In genomic region chr14:51915030-51915429, GRCm38 (mm10) we compare ENCODE assay signal across 9 mouse cellular contexts. TPM values are rescaled to one million over a fixed set of nuclear protein-coding genes. Genes with fewer than 3 reads are reported as not detected.
DNase-seq lines count a peak whose midpoint lies in the region; ATAC-seq and TF ChIP-seq lines count a peak whose summit lies in the region.
"Had no signal": no experiment of that assay in that cellular context is flagged by ENCODE, and none has a peak within 500 bp of the region (broad histone marks: within the 10 kb centered on the region; RNA-seq: fewer than 3 reads in every experiment).

No protein-coding gene starts in this region.

- H3K27me3 ChIP-seq in kidney, postnatal 0 days (ENCODE audit: insufficient read depth, low read length), result no peaks in the 10 kb centered on the region
- no peaks in the 10 kb centered on the region for H3K27me3 ChIP-seq in forebrain, embryonic 16.5 days (replicated peaks; ENCODE audit: control insufficient read depth, insufficient read depth, low read length)

- DNase-seq in kidney, postnatal 0 days (ENCODE audit: low spot score), result peak; percentile 57
- no peak for DNase-seq in kidney, postnatal 25 days
- DNase-seq in NIH3T3 (ENCODE audit: low read depth) (peak; percentile 20), MN1 (ENCODE audit: low spot score) (no peak)
- DNase-seq in induced T-regulatory cell, adult 2 months (ENCODE audit: low read depth), result peak; percentile 20
- no peak for DNase-seq in urinary bladder, postnatal 25 days (ENCODE audit: low spot score)

- H3K27ac ChIP-seq in kidney, postnatal 0 days, result peak overlapping the region; percentile 57
- peak overlapping the region; percentile 86 for H3K27ac ChIP-seq in forebrain, embryonic 16.5 days (ENCODE audit: low read length)

- H3K36me3 ChIP-seq in kidney, postnatal 0 days (ENCODE audit: insufficient read depth, low read length), result no peaks in the 10 kb centered on the region
- no peaks in the 10 kb centered on the region for H3K36me3 ChIP-seq in forebrain, embryonic 16.5 days (ENCODE audit: control insufficient read depth, insufficient read depth)

- WGBS in kidney, postnatal 0 days, result 2% methylated on average over 3 of the region's 3 CpGs
- WGBS in forebrain, embryonic 16.5 days, result 7% methylated on average over 3 of the region's 3 CpGs

- H3K9me3 ChIP-seq in kidney, postnatal 0 days (replicated peaks; ENCODE audit: low read length), result no peaks in the 10 kb centered on the region
- no peaks in the 10 kb centered on the region for H3K9me3 ChIP-seq in forebrain, embryonic 16.5 days (ENCODE audit: control insufficient read depth, low read length)

- H3K4me2 ChIP-seq in kidney, postnatal 0 days (ENCODE audit: low read length), result no peak overlapping the region
- H3K4me2 ChIP-seq in forebrain, embryonic 16.5 days (ENCODE audit: low read length), result no peak overlapping the region

- no peak for ATAC-seq in kidney, postnatal 0 days (replicated peaks; ENCODE audit: low FRiP score, low read depth)
- no peak for ATAC-seq in forebrain, embryonic 16.5 days

- 0 out of 2 replicates have a peak, but pooled peaks cover 11% of the 10 kb centered on the region for H3K4me1 ChIP-seq in kidney, postnatal 0 days (replicated peaks; ENCODE audit: insufficient read depth, low read length)
- peaks cover 19% of the 10 kb centered on the region for H3K4me1 ChIP-seq in forebrain, embryonic 16.5 days (replicated peaks; ENCODE audit: control insufficient read depth, insufficient read depth, low read length)

- no peak overlapping the region for H3K4me3 ChIP-seq in kidney, postnatal 0 days (replicated peaks; ENCODE audit: low read depth, low read length)
- no peak overlapping the region for H3K4me3 ChIP-seq in forebrain, embryonic 16.5 days (replicated peaks; ENCODE audit: low read length)

- H3K9ac ChIP-seq in kidney, postnatal 0 days (ENCODE audit: low read depth, low read length), result no peak overlapping the region
- H3K9ac ChIP-seq in forebrain, embryonic 16.5 days (replicated peaks; ENCODE audit: low read depth, low read length), result no peak overlapping the region

- TF ChIP-seq CTCF in kidney, postnatal 0 days (IDR thresholded peaks at IDR 0.05; ENCODE audit: low read depth), result no peak

RNA-seq across cellular contexts. Expression of gene Ndrg2, which starts 1.1 kb away (rescaled TPM):
- 89.2 and 95.3 TPM in 2 replicates for polyA plus RNA-seq in kidney, postnatal 0 days (2015; fragmentation: Nextera tagmentation; extraction: Ambion mirVana)
- polyA plus RNA-seq in forebrain, embryonic 16.5 days (2015; fragmentation: Nextera tagmentation; extraction: Ambion mirVana), result 169 and 179 TPM in 2 replicates

RNA-seq across cellular contexts. Expression of gene Tppp2, which starts 3.2 kb away (rescaled TPM):
- not detected in 2 replicates for polyA plus RNA-seq in kidney, postnatal 0 days (2015; fragmentation: Nextera tagmentation; extraction: Ambion mirVana)
- not detected in 2 replicates for polyA plus RNA-seq in forebrain, embryonic 16.5 days (2015; fragmentation: Nextera tagmentation; extraction: Ambion mirVana)
- polyA plus RNA-seq: limb, embryonic 11.5 days had no signal

RNA-seq across cellular contexts. Expression of gene Rnase13, which starts 7.5 kb away (rescaled TPM):
- polyA plus RNA-seq in kidney, postnatal 0 days (2015; fragmentation: Nextera tagmentation; extraction: Ambion mirVana), result not detected in 2 replicates
- polyA plus RNA-seq in forebrain, embryonic 16.5 days (2015; fragmentation: Nextera tagmentation; extraction: Ambion mirVana), result not detected in 2 replicates
- polyA plus RNA-seq: intestine, embryonic 14.5 days; limb, embryonic 11.5 days had no signal

RNA-seq across cellular contexts. Expression of gene Slc39a2, which starts 22.3 kb away (rescaled TPM):
- 0.12 and 0.15 TPM in 2 replicates for polyA plus RNA-seq in kidney, postnatal 0 days (2015; fragmentation: Nextera tagmentation; extraction: Ambion mirVana)
- polyA plus RNA-seq in forebrain, embryonic 16.5 days (2015; fragmentation: Nextera tagmentation; extraction: Ambion mirVana), result 1.5 and 2.6 TPM in 2 replicates

RNA-seq across cellular contexts. Expression of gene Mettl17, which starts 30.4 kb away (rescaled TPM):
- 46.3 and 46.6 TPM in 2 replicates for polyA plus RNA-seq in kidney, postnatal 0 days (2015; fragmentation: Nextera tagmentation; extraction: Ambion mirVana)
- 69.0 and 94.7 TPM in 2 replicates for polyA plus RNA-seq in forebrain, embryonic 16.5 days (2015; fragmentation: Nextera tagmentation; extraction: Ambion mirVana)

Comparison
In these comparisons a context has a peak if more than half of its experiments do, and no peak if none do; other contexts are left out.
1. DNase-seq: peak in kidney, postnatal 0 days (single experiment), NIH3T3 (single experiment) and induced T-regulatory cell, adult 2 months (single experiment); none in kidney, postnatal 25 days (0 of 2), urinary bladder, postnatal 25 days (single experiment) and MN1 (single experiment).